Mouse (Mus musculus): Measurements from ENCODE around the gene Zbtb5.

GRCm38 (mm10) chr4:44973450-44973849, 38.8 kb downstream of the Zbtb5 start:
- no peak for TF ChIP-seq TAL1 (IDR thresholded peaks at IDR 0.05; ENCODE audit: low read length)
- TF ChIP-seq GATA1 (IDR thresholded peaks at IDR 0.05; ENCODE audit: low read length), result no peak

All from erythroblast, embryonic 14.5 days (primary cell).